25 mouse cellular contexts compared by ENCODE assay signal in genomic region chr7:66728072-66728471, GRCm38 (mm10). TPM values are rescaled to one million over a fixed set of nuclear protein-coding genes. Genes with fewer than 3 reads are reported as not detected.
DNase-seq lines count a peak whose midpoint lies in the region; ATAC-seq and TF ChIP-seq lines count a peak whose summit lies in the region.
"Had no signal": no experiment of that assay in that cellular context is flagged by ENCODE, and none has a peak within 500 bp of the region (broad histone marks: within the 10 kb centered on the region; RNA-seq: fewer than 3 reads in every experiment).

No protein-coding gene starts in this region.

- H3K4me2 ChIP-seq in intestine, postnatal 0 days (replicated peaks; ENCODE audit: low read depth): no peak overlapping the region
- no peak overlapping the region for H3K4me2 ChIP-seq in intestine, embryonic 15.5 days (replicated peaks)
- no peak overlapping the region for H3K4me2 ChIP-seq in stomach, postnatal 0 days (replicated peaks; ENCODE audit: low read depth)
- H3K4me2 ChIP-seq: embryonic facial prominence, embryonic 13.5 days; embryonic facial prominence, embryonic 15.5 days; forebrain, embryonic 13.5 days; forebrain, embryonic 15.5 days had no signal

- no peak overlapping the region for H3K27ac ChIP-seq in intestine, postnatal 0 days (ENCODE audit: low read depth, low read length)
- no peak overlapping the region for H3K27ac ChIP-seq in intestine, embryonic 15.5 days
- no peak overlapping the region for H3K27ac ChIP-seq in stomach, postnatal 0 days (replicated peaks)
- H3K27ac ChIP-seq: embryonic facial prominence, embryonic 13.5 days; embryonic facial prominence, embryonic 15.5 days; forebrain, embryonic 13.5 days; forebrain, embryonic 15.5 days had no signal

- TF ChIP-seq CTCF in intestine, postnatal 0 days (IDR thresholded peaks at IDR 0.05; ENCODE audit: low read depth): peak; percentile 21; the same call in 1 of the 2 replicates
- peak; percentile 34 for TF ChIP-seq CTCF in stomach, postnatal 0 days (IDR thresholded peaks at IDR 0.05; ENCODE audit: low read depth)

- no peak overlapping the region for H3K4me3 ChIP-seq in intestine, postnatal 0 days (ENCODE audit: low read depth, low read length)
- H3K4me3 ChIP-seq in intestine, embryonic 15.5 days (replicated peaks): no peak overlapping the region
- H3K4me3 ChIP-seq in stomach, postnatal 0 days (ENCODE audit: low read depth, low read length): no peak overlapping the region
- H3K4me3 ChIP-seq: embryonic facial prominence, embryonic 13.5 days; embryonic facial prominence, embryonic 15.5 days; erythroblast, embryonic 14.5 days; forebrain, embryonic 13.5 days; forebrain, embryonic 15.5 days had no signal

- TF ChIP-seq EP300 in stomach, postnatal 0 days (optimal IDR thresholded peaks at IDR 0.05): no peak

- no peaks in the 10 kb centered on the region for H3K27me3 ChIP-seq in intestine, postnatal 0 days (replicated peaks; ENCODE audit: control insufficient read depth, insufficient read depth, low read length)
- no peaks in the 10 kb centered on the region for H3K27me3 ChIP-seq in intestine, embryonic 15.5 days (replicated peaks)
- H3K27me3 ChIP-seq in stomach, postnatal 0 days (ENCODE audit: control insufficient read depth, insufficient read depth, low read length): no peaks in the 10 kb centered on the region
- H3K27me3 ChIP-seq: CH12.LX; embryonic facial prominence, embryonic 13.5 days; embryonic facial prominence, embryonic 15.5 days; forebrain, embryonic 13.5 days; forebrain, embryonic 15.5 days; Patski had no signal

- WGBS in intestine, postnatal 0 days: 91% methylated on average over 6 of the region's 6 CpGs
- 95% methylated on average over 6 of the region's 6 CpGs for WGBS in intestine, embryonic 15.5 days
- WGBS in stomach, postnatal 0 days: 96% methylated on average over 6 of the region's 6 CpGs

- H3K9ac ChIP-seq in intestine, postnatal 0 days (ENCODE audit: low read depth, low read length): no peak overlapping the region
- no peak overlapping the region for H3K9ac ChIP-seq in intestine, embryonic 15.5 days
- no peak overlapping the region for H3K9ac ChIP-seq in stomach, postnatal 0 days (ENCODE audit: low read length)
- H3K9ac ChIP-seq: embryonic facial prominence, embryonic 13.5 days; embryonic facial prominence, embryonic 15.5 days; forebrain, embryonic 13.5 days; forebrain, embryonic 15.5 days; forebrain, postnatal 0 days had no signal

- no peak for ATAC-seq in intestine, postnatal 0 days
- no peak for ATAC-seq in intestine, embryonic 15.5 days
- ATAC-seq in stomach, postnatal 0 days (ENCODE audit: low FRiP score, low TSS enrichment): no peak
- no peak for ATAC-seq in megakaryocyte progenitor cell, adult 5-6 weeks (replicated peaks; ENCODE audit: poor library complexity)
- ATAC-seq: activated CD4-positive, CD25-positive, alpha-beta regulatory T cell, adult 4 months; CD4-positive, CD25-positive, alpha-beta regulatory T cell, adult 4 months; forebrain, embryonic 13.5 days; forebrain, embryonic 15.5 days; forebrain, postnatal 0 days; Patski had no signal

- no peaks in the 10 kb centered on the region for H3K4me1 ChIP-seq in intestine, postnatal 0 days (replicated peaks; ENCODE audit: control insufficient read depth, insufficient read depth, low read length)
- no peaks in the 10 kb centered on the region for H3K4me1 ChIP-seq in intestine, embryonic 15.5 days (replicated peaks)
- H3K4me1 ChIP-seq in stomach, postnatal 0 days (replicated peaks; ENCODE audit: control insufficient read depth, insufficient read depth): no peaks in the 10 kb centered on the region
- H3K4me1 ChIP-seq: forebrain, embryonic 13.5 days; forebrain, embryonic 15.5 days had no signal

- H3K36me3 ChIP-seq in intestine, postnatal 0 days (ENCODE audit: control insufficient read depth, insufficient read depth): no peaks in the 10 kb centered on the region
- H3K36me3 ChIP-seq in intestine, embryonic 15.5 days: no peaks in the 10 kb centered on the region
- H3K36me3 ChIP-seq in stomach, postnatal 0 days (ENCODE audit: control insufficient read depth, insufficient read depth, low read length): 0 out of 2 replicates have a peak, but pooled peaks cover 2% of the 10 kb centered on the region
- H3K36me3 ChIP-seq: embryonic facial prominence, embryonic 15.5 days; forebrain, embryonic 15.5 days had no signal

- DNase-seq in fat pad, adult 2 months (ENCODE audit: extremely low read depth, low read depth, low spot score): peak; percentile 90
- no peak for DNase-seq in stomach, postnatal 0 days (ENCODE audit: low spot score)
- DNase-seq in lung, postnatal 14 days: no peak
- DNase-seq: adrenal gland, adult 8-10 months; adrenal gland, postnatal 14 days; adrenal gland, postnatal 36 days; B cell, adult 2 months; cerebellum, adult 11-12 months; cerebellum, adult 2 months; cerebellum, adult 9-10 months; cerebellum, postnatal 10 days; cerebellum, postnatal 25 days; forebrain, postnatal 0 days had no signal

- no peaks in the 10 kb centered on the region for H3K9me3 ChIP-seq in intestine, postnatal 0 days (ENCODE audit: control insufficient read depth)
- H3K9me3 ChIP-seq in intestine, embryonic 15.5 days: no peaks in the 10 kb centered on the region
- no peaks in the 10 kb centered on the region for H3K9me3 ChIP-seq in stomach, postnatal 0 days (ENCODE audit: control insufficient read depth, low read length)
- H3K9me3 ChIP-seq: embryonic facial prominence, embryonic 13.5 days; embryonic facial prominence, embryonic 15.5 days; forebrain, embryonic 13.5 days; forebrain, embryonic 15.5 days had no signal

RNA-seq across cellular contexts. Expression of gene Cers3, which starts 15.2 kb away (rescaled TPM):
- polyA plus RNA-seq in intestine, postnatal 0 days (2015; fragmentation: Nextera tagmentation; extraction: Ambion mirVana): 0.16 TPM in 2 replicates
- 1.7 and 1.8 TPM in 2 replicates for polyA plus RNA-seq in intestine, embryonic 15.5 days (2015; fragmentation: Nextera tagmentation; extraction: Ambion mirVana)
- polyA plus RNA-seq in stomach, postnatal 0 days (2015; fragmentation: Nextera tagmentation; extraction: Ambion mirVana): 40.8 and 41.3 TPM in 2 replicates
- 0.29 TPM in 1 of 2 replicates, not detected in the other for total RNA-seq in megakaryocyte progenitor cell, adult 5-6 weeks (2015)
- total RNA-seq in megakaryocyte progenitor cell, adult 5-6 weeks (2017): not detected in 2 replicates
- polyA plus RNA-seq: activated CD4-positive, CD25-positive, alpha-beta regulatory T cell, adult 4 months; CD4-positive, CD25-positive, alpha-beta regulatory T cell, adult 4 months; erythroblast, embryonic 14.5 days had no signal

RNA-seq across cellular contexts. Expression of gene Lins1, which starts 38.4 kb away (rescaled TPM):
- 4.5 and 4.8 TPM in 2 replicates for polyA plus RNA-seq in intestine, postnatal 0 days (2015; fragmentation: Nextera tagmentation; extraction: Ambion mirVana)
- polyA plus RNA-seq in intestine, embryonic 15.5 days (2015; fragmentation: Nextera tagmentation; extraction: Ambion mirVana): 12.0 and 12.6 TPM in 2 replicates
- 7.6 and 7.8 TPM in 2 replicates for polyA plus RNA-seq in stomach, postnatal 0 days (2015; fragmentation: Nextera tagmentation; extraction: Ambion mirVana)
- 8.0 and 14.0 TPM in 2 replicates for total RNA-seq in megakaryocyte progenitor cell, adult 5-6 weeks (2015)
- 4.2 and 15.9 TPM in 2 replicates for total RNA-seq in megakaryocyte progenitor cell, adult 5-6 weeks (2017)

RNA-seq across cellular contexts. Expression of gene Asb7, which starts 38.7 kb away (rescaled TPM):
- 6.0 and 6.8 TPM in 2 replicates for polyA plus RNA-seq in intestine, postnatal 0 days (2015; fragmentation: Nextera tagmentation; extraction: Ambion mirVana)
- 11.9 and 12.5 TPM in 2 replicates for polyA plus RNA-seq in intestine, embryonic 15.5 days (2015; fragmentation: Nextera tagmentation; extraction: Ambion mirVana)
- polyA plus RNA-seq in stomach, postnatal 0 days (2015; fragmentation: Nextera tagmentation; extraction: Ambion mirVana): 5.0 and 5.9 TPM in 2 replicates
- 11.5 and 16.6 TPM in 2 replicates for total RNA-seq in megakaryocyte progenitor cell, adult 5-6 weeks (2015)
- total RNA-seq in megakaryocyte progenitor cell, adult 5-6 weeks (2017): 8.7 and 8.9 TPM in 2 replicates

Comparison
In these comparisons a context has a peak if more than half of its experiments do, and no peak if none do; other contexts are left out.
1. RNA of gene Cers3, which starts 15.2 kb away (polyA plus RNA-seq): 40.8 to 41.3 TPM in stomach, postnatal 0 days; 1.7 to 1.8 TPM in intestine, embryonic 15.5 days and 0.16 TPM in intestine, postnatal 0 days; every median in the first group is over 10 times any median in the second.